Mouse (Mus musculus): ENCODE measurements around the gene Prss44.

GRCm38 (mm10) chr9:110778559-110778958 lies 35.2 kb upstream of the Prss44 start:
- TF ChIP-seq GATA1 (IDR thresholded peaks at IDR 0.05; ENCODE audit: borderline replicate concordance, low read length) (no peak), FLI1 (IDR thresholded peaks at IDR 0.05; ENCODE audit: low read length) (no peak)

Data from megakaryocyte, embryonic 14.5 days (primary cell).